ENCODE assay signal across 8 mouse cellular contexts in the genomic region with DNA sequence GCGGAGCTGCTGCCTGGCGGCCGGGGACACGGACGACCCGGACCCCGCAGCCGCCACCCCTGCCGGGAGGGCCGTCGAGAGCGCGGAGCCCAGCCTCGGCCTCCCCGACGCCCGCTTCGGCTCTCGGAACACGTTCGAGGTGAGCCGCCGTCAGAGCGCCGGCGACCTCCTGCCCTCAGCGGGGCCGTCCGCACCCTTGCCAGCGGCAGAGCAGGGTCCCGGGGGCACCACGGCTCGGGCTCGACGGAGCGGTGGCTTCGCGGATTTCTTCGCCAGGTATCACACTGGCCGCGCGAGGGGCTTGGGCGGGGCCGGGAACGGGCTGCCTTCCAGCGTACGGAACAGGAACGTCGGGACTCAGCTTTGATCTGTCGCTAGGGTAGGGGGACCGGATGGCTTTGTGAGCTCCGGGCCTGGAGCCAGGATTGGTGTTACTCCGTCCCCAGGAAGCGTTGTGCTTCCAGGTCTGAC. TPM values are rescaled to one million over a fixed set of nuclear protein-coding genes. Genes with fewer than 3 reads are reported as not detected.
A peak's percentile ranks its signal among the peaks of the same experiment; 100 is the strongest.
DNase-seq lines count a peak whose midpoint lies in the region; ATAC-seq and TF ChIP-seq lines count a peak whose summit lies in the region.

No protein-coding gene starts in this region.

- 0 out of 2 replicates have a peak, but pooled peaks cover 3% of the 10 kb centered on the region for H3K36me3 ChIP-seq in ES-Bruce4 (ENCODE audit: control insufficient read depth, insufficient read depth, low read length, poor library complexity, severe bottlenecking)
- peaks cover 13% of the 10 kb centered on the region for H3K36me3 ChIP-seq in erythroblast, embryonic 14.5 days (ENCODE audit: control insufficient read depth)
- H3K36me3 ChIP-seq in heart, embryonic 13.5 days: no peaks in the 10 kb centered on the region
- H3K36me3 ChIP-seq in kidney, embryonic 15.5 days: no peaks in the 10 kb centered on the region
- no peaks in the 10 kb centered on the region for H3K36me3 ChIP-seq in liver, embryonic 14.5 days (replicated peaks; ENCODE audit: control insufficient read depth, insufficient read depth, low read depth)

- DNase-seq in brain, adult 2 months (ENCODE audit: low read depth, low spot score): peak; percentile 49
- DNase-seq in liver, embryonic 14.5 days (ENCODE audit: low read depth in 3 of 3, low spot score in 3 of 3): peak in 1 of 3 experiments; percentile 14
- peak; percentile 53 for DNase-seq in naive thymus-derived CD4-positive, alpha-beta T cell, adult 2 months (ENCODE audit: low read depth)
- DNase-seq in testis, postnatal 14 days (ENCODE audit: low spot score): peak; percentile 79

- TF ChIP-seq POLR2A in ES-Bruce4 (IDR thresholded peaks at IDR 0.05; ENCODE audit: insufficient read depth, low read length): no peak

- H3K27ac ChIP-seq in ES-Bruce4 (ENCODE audit: insufficient read depth, low read length): no peak overlapping the region
- peak overlapping the region; percentile 92 for H3K27ac ChIP-seq in heart, embryonic 13.5 days (replicated peaks)
- H3K27ac ChIP-seq in kidney, embryonic 15.5 days: peak overlapping the region; percentile 88
- peak overlapping the region; percentile 81 for H3K27ac ChIP-seq in liver, embryonic 14.5 days

- no peaks in the 10 kb centered on the region for H3K9me3 ChIP-seq in ES-Bruce4 (replicated peaks; ENCODE audit: control insufficient read depth, insufficient read depth, low read length, poor library complexity, severe bottlenecking)
- no peaks in the 10 kb centered on the region for H3K9me3 ChIP-seq in erythroblast, embryonic 14.5 days (ENCODE audit: control insufficient read depth, low read length)
- H3K9me3 ChIP-seq in heart, embryonic 13.5 days: no peaks in the 10 kb centered on the region
- no peaks in the 10 kb centered on the region for H3K9me3 ChIP-seq in kidney, embryonic 15.5 days (replicated peaks)
- no peaks in the 10 kb centered on the region for H3K9me3 ChIP-seq in liver, embryonic 14.5 days (ENCODE audit: control insufficient read depth, low read length)

- H3K9ac ChIP-seq in ES-Bruce4 (ENCODE audit: low read depth, poor library complexity, severe bottlenecking): peak overlapping the region; percentile 91
- peak overlapping the region; percentile 92 for H3K9ac ChIP-seq in heart, embryonic 13.5 days
- peak overlapping the region; percentile 85 for H3K9ac ChIP-seq in kidney, embryonic 15.5 days
- peak overlapping the region; percentile 89 for H3K9ac ChIP-seq in liver, embryonic 14.5 days (replicated peaks)

- TF ChIP-seq EP300 in ES-Bruce4 (IDR thresholded peaks at IDR 0.05; ENCODE audit: insufficient read depth, low read depth, low read length): no peak
- no peak for TF ChIP-seq EP300 in liver, embryonic 14.5 days (IDR thresholded peaks at IDR 0.05; ENCODE audit: low read depth)

- peak overlapping the region; percentile 70 for H3K4me2 ChIP-seq in heart, embryonic 13.5 days
- peak overlapping the region; percentile 75 for H3K4me2 ChIP-seq in kidney, embryonic 15.5 days
- H3K4me2 ChIP-seq in liver, embryonic 14.5 days (ENCODE audit: low read depth): peak overlapping the region; percentile 87

- H3K4me1 ChIP-seq in ES-Bruce4 (ENCODE audit: control insufficient read depth, insufficient read depth, low read length): no peaks in the 10 kb centered on the region
- peaks cover 39% of the 10 kb centered on the region for H3K4me1 ChIP-seq in erythroblast, embryonic 14.5 days (ENCODE audit: control insufficient read depth)
- H3K4me1 ChIP-seq in heart, embryonic 13.5 days: peaks cover 18% of the 10 kb centered on the region
- H3K4me1 ChIP-seq in kidney, embryonic 15.5 days: peaks cover 11% of the 10 kb centered on the region; the same call in 1 of the 2 replicates
- H3K4me1 ChIP-seq in liver, embryonic 14.5 days (replicated peaks; ENCODE audit: control insufficient read depth in 2 of 2, insufficient read depth in 2 of 2, low read length in 1 of 2): peaks cover 9 to 12% of the 10 kb centered on the region in 2 experiments

- under 1% methylated on average over 53 of the region's 54 CpGs for WGBS in heart, embryonic 13.5 days
- under 1% methylated on average over 54 of the region's 54 CpGs for WGBS in kidney, embryonic 15.5 days
- WGBS in liver, embryonic 14.5 days (ENCODE audit: insufficient replicate concordance): under 1% methylated on average over 47 of the region's 54 CpGs

- H3K4me3 ChIP-seq in ES-Bruce4 (ENCODE audit: low read depth, low read length): peak overlapping the region; percentile 89
- H3K4me3 ChIP-seq in erythroblast, embryonic 14.5 days (replicated peaks): peak overlapping the region; percentile 97
- peak overlapping the region; percentile 90 for H3K4me3 ChIP-seq in heart, embryonic 13.5 days
- peak overlapping the region; percentile 86 for H3K4me3 ChIP-seq in kidney, embryonic 15.5 days (replicated peaks)
- H3K4me3 ChIP-seq in liver, embryonic 14.5 days (ENCODE audit: insufficient read depth in 1 of 2, low read depth in 2 of 2, low read length in 2 of 2): peak overlapping the region; percentile 79 to 91

- H3K27me3 ChIP-seq in ES-Bruce4 (ENCODE audit: control insufficient read depth, insufficient read depth, low read length, poor library complexity, severe bottlenecking): no peaks in the 10 kb centered on the region
- no peaks in the 10 kb centered on the region for H3K27me3 ChIP-seq in erythroblast, embryonic 14.5 days (ENCODE audit: control insufficient read depth)
- H3K27me3 ChIP-seq in heart, embryonic 13.5 days (replicated peaks): no peaks in the 10 kb centered on the region
- no peaks in the 10 kb centered on the region for H3K27me3 ChIP-seq in kidney, embryonic 15.5 days
- no peaks in the 10 kb centered on the region for H3K27me3 ChIP-seq in liver, embryonic 14.5 days (ENCODE audit: control insufficient read depth, insufficient read depth, low read length)

- no peak for TF ChIP-seq CTCF in ES-Bruce4 (IDR thresholded peaks at IDR 0.05; ENCODE audit: low read depth, low read length)
- no peak for TF ChIP-seq CTCF in liver, embryonic 14.5 days (IDR thresholded peaks at IDR 0.05; ENCODE audit: low read depth)

- ATAC-seq in heart, embryonic 13.5 days (ENCODE audit: extremely low read depth, insufficient number of reproducible peaks, low FRiP score, low TSS enrichment): peak; percentile 25; the same call in 1 of the 2 replicates
- ATAC-seq in kidney, embryonic 15.5 days (replicated peaks; ENCODE audit: low FRiP score): peak; percentile 68
- peak; percentile 48 for ATAC-seq in liver, embryonic 14.5 days (ENCODE audit: insufficient read depth)

RNA-seq across cellular contexts. Expression of a gene that starts 0.8 kb away (rescaled TPM):
- polyA plus RNA-seq in ES-Bruce4 (2011; ENCODE audit: insufficient read depth, insufficient read length, low read depth, missing spikeins): 5.3 and 6.3 TPM in 2 replicates
- polyA plus RNA-seq in erythroblast, embryonic 14.5 days (2012): 0.25 and 0.32 TPM in 2 replicates
- 1.5 and 1.7 TPM in 2 replicates for polyA plus RNA-seq in heart, embryonic 13.5 days (2015; fragmentation: Nextera tagmentation; extraction: Ambion mirVana)
- polyA plus RNA-seq in kidney, embryonic 15.5 days (2015; fragmentation: Nextera tagmentation; extraction: Ambion mirVana): 2.2 and 2.4 TPM in 2 replicates
- 1.4 and 1.9 TPM in 2 replicates for polyA plus RNA-seq in liver, embryonic 14.5 days (2012; rRNA removed)
- polyA plus RNA-seq in liver, embryonic 14.5 days (2014; fragmentation: Nextera tagmentation; extraction: Ambion mirVana): 1.5 and 2.0 TPM in 2 replicates

RNA-seq across cellular contexts. Expression of a gene that starts 18.2 kb away (rescaled TPM):
- 32.7 and 34.7 TPM in 2 replicates for polyA plus RNA-seq in ES-Bruce4 (2011; ENCODE audit: insufficient read depth, insufficient read length, low read depth, missing spikeins)
- 0.01 and 0.03 TPM in 2 replicates for polyA plus RNA-seq in erythroblast, embryonic 14.5 days (2012)
- polyA plus RNA-seq in heart, embryonic 13.5 days (2015; fragmentation: Nextera tagmentation; extraction: Ambion mirVana): 4.0 and 4.1 TPM in 2 replicates
- 8.0 and 8.2 TPM in 2 replicates for polyA plus RNA-seq in kidney, embryonic 15.5 days (2015; fragmentation: Nextera tagmentation; extraction: Ambion mirVana)
- polyA plus RNA-seq in liver, embryonic 14.5 days (2012; rRNA removed): 3.3 and 5.1 TPM in 2 replicates
- 3.5 and 4.0 TPM in 2 replicates for polyA plus RNA-seq in liver, embryonic 14.5 days (2014; fragmentation: Nextera tagmentation; extraction: Ambion mirVana)
